Mouse (Mus musculus) ovary, adult 10 weeks (tissue): ENCODE data around the gene Cadps. TPM values are rescaled to one million over a fixed set of nuclear protein-coding genes. Genes with fewer than 3 reads are reported as not detected.

Experiments used
- polyA plus RNA-seq: library from polyadenylated mRNA; stranded (reverse); fragments of 350-450 nt; fragmentation: Illumina TruSeq; extraction: RNeasy Lipid Tissue Mini Kit (QIAGEN cat#74804); gene quantifications from one replicate; pipeline ENCODE4 v1.2.3, GENCODE M21; 2014

Cadps gene
- polyA plus RNA-seq = not detected

DNA sequence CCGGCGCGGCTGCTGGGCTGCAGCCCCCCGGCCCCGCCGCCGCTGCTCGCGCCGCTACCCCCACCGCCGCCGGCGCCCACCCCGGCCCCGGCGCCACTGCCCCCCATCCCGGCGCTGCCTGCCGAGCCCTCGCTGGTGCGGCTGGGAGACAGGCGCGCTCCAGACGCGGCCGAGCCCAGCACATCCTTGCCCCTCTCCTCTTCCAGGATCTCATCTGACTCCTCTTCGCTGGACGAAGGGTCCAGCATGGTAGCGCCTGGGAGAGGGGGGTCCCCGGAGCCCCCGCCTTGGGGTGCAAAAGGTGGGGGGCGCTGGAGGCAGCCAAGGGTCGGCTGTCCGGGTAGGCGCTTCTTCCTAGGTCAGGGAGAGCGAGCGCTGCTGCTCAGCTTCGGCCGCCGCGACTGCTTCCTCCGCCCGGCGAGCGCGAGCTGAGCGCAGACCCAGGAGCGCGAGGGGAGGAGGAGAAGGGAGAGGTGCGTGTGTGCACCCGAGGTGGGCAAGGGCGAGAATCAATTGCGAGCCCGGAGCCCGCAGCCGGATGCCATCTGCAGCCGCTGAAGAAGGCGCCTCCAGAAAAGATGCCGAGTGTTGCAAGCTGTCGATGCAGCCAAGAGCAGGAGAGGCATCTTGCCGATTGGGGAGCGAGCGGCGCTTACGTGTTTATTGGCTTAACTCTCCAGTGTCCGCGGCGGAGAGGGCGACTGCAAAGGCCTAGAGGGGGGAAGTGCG lies at the start of gene Cadps:
Gene Cadps, minus strand, starts transcription at position 589 of the 729 bp plus-strand sequence.

DNA sequence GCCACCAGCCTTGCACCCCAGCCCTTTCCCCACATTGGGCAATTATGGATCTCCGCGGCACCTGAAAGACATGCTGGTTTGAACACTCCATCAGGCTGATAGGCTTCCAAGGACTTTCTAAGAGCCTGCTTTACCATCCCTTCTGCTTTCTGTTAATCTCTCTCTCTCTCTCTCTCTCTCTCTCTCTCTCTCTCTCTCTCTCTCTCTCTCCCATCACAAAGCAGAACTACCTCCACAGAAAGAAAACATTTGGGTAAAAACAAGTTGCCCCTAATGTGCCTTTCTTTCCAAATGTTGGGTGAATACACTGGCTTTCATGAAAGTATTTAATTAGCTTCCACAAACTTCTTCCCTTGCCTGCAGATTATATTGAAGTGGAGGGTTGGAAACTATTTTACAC lies 474.8 kb downstream of the Cadps start, which contains the start of gene Fezf2:
Gene Fezf2, minus strand, starts transcription at position 101 of the 400 bp plus-strand sequence.

